Mouse (Mus musculus) heart, postnatal 10 days (tissue): ENCODE data around the gene Pkn1. TPM values are rescaled to one million over a fixed set of nuclear protein-coding genes. Genes with fewer than 3 reads are reported as not detected.
A peak's percentile ranks its signal among the peaks of the same experiment; 100 is the strongest.

ENCODE experiments used
- DNase-seq, 2 experiments: peaks; one replicate each; pipeline ENCODE4 v3.0.0; 2021
- intact Hi-C: fragments of 180-260 bp; cut with DNase I; formaldehyde crosslinking; loops from one replicate; pipeline ENCODE4 v1.15.1; 2025
- total RNA-seq, 2 experiments: library from RNA; stranded (reverse); gene quantifications; 2 replicates each; pipeline ENCODE4 v1.2.3; 2021

Gene Pkn1
- total RNA-seq, 2 experiments from 2014 or later, result 58.9 to 66.7 TPM

DNA sequence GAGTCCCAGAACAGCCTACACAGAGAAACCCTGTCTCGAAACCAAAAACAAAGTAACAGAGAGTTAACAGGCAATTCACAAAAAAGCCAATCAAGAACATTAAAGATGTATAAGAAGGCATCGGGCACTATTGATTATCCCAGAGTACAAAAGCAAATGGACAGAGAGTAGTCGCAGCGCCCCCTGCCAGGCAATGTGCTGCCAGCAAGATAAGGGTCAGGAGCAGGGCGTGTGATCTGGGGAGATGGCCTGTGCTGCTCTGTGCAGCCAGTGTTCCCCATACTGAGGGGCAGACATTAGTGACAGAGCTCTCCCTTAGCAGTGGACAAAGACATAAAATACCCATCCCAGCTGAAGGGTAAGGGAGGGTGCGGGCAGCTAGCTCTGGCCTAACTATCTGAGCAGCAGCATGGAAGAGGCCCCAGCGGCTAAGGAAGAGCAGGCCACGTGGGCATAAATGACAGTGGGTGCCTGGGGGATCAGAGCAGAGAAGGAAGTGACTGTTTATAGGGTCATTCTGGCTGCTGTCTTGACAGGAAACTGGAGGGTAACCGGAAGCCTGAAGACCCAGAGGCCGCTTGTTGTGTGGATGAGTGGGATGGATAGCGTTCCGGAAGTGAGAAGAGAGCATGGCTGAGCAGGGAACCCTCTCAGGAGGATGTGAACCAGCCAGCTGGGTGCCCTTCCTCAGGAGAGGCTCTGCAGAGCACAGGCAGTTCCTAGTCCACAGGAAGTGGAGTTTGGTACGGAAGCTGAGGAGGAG lies 42.3 kb downstream of the Pkn1 start:
- intact Hi-C loops, result no loop called here
- no peak for DNase-seq

DNA sequence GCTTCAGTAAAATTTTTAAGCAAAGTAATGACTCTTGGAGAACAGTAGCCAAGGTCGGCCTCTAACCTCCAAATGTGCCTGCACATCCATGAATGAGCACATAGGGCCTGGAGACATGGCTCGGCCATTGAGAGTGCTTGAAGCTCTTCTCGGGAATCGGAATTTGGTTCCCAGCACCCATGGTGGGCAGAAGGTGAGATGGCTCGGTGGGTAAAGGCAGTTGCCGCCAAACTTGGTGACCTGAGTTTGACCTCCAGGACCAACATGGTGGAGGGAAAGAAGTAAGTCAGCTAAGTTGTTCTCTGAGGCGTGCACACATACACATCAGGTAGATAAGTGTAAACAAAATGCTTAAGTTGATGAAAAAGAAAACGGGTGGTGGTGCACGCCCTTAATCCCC lies 42.9 kb downstream of the Pkn1 start:
- intact Hi-C loops, result no loop called here
- DNase-seq, result no peak

DNA sequence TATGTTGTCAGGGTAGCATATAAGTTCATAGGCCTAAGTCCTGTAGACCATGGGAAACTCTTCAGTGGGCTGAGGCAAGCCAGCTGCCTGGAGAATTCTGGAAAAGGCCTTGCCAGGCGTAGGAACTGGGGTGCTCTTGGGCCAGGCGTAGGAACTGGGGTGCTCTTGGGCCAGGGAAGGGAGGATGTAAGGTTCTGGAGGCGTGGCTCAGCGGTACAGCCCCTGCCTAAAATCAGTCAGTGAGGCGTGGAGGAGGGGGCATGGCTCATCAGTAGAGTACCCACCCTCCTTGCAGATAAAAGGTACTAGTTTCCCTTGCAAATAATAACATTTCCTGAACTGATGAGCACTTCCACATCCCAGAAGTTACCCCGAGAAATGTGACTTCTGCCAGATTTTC lies 44.3 kb downstream of the Pkn1 start:
- no peak for DNase-seq

DNA sequence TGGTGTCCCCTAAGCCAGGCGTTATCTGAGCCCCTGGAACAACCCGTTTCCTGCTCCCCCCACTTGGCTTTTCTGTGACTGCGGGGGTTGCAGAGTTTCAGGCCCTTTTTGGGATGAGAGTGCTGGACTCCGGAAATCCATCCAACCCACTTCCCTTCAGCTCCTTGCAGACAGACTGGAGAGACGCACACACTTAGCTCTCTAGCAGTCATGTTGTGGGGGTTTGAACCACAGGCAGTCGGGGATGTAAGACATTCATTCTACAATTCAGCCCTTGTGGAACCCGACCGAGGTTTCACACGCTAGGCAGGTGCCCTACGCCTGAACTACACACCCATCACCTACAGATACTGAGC lies 45.3 kb downstream of the Pkn1 start:
- no peak for DNase-seq
- intact Hi-C loops, result no loop called here

More for the DNA sequence above, 44.3 kb downstream of the Pkn1 start:
- intact Hi-C loops, result no loop called here

DNA sequence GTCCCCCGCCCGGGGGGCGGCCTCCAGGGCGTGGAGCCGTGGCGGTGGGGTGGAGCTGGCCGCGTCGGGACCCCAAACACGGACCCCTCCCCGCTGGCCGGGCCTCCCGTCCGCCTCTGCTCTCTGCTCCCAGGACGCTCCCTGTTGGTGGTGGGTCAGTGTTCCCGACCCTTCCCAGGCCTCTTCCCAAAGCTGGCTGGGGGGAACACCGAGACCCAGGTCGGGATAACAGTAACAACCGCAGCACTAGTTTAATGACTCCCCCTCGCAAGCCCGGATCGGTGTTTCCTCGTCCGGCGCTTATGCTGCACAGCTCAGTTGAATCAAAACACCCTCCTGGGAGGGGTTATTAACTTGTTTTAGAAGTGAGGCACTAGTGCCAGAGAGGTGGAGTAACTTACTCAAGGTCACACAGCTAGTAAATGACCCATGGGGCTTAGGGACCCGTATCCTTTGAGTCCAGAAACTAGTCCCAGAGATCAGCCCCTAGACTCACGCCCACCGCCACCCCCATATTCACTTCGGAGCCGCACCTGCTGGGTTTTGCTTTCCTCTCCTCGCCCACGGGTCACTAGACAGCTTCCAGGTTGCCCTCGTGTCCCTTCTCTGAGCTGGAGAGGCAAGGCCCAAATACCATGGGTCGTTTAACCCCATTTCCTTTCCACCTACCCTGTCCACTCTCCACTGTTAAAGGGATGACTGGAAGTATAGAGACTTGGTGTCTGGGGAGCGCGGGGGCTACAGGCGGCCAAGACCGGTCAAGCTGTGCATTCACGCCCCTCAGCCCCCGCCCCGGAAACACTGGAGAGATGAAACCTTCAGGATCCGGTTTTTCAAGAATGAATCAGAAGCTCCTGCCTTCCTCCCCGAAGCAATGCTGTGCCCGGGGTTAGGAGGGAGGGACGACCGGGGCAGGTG lies 46.0 kb downstream of the Pkn1 start:
- DNase-seq, result no peak
- intact Hi-C loops, result no loop called here

DNA sequence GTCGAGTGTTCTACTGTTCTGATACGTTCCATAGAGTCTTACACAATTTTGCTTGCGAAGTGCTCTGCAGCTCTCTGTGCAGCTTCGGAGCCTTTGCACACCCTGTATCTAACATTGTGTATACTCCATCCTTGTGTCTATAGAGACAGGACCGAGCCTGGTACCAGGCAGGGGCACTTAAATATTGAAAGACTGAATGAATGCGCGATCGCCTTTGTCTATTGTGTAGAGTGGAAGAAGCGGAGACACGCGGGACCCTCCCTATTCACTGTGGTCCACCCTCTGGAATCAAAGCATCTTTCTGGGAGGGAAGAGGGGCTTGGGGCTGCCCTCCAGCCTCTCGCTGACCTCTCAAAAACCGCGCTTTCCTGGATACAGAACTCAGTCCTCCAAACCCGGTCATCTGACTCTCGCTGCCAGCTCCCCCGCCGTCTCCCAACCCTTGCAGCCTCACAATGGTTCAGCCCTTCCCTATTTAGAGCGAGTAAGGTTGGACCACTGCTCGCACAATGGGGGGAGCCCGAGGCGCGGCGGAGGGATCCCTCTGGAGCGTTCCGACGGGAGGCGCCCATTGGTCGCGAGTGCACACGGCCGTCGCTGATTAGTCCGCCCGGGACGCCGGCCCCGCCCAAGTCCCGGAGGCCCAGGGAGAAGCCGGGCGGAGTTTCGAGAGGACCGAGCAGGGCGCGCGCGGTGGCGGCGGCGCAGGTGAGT lies 46.8 kb downstream of the Pkn1 start, which contains the start of gene Gipc1:
Gene Gipc1, plus strand, starts transcription at position 648 of the 714 bp plus-strand sequence.
- peak; percentile 97 for DNase-seq
- intact Hi-C loops, result no loop called here

DNA sequence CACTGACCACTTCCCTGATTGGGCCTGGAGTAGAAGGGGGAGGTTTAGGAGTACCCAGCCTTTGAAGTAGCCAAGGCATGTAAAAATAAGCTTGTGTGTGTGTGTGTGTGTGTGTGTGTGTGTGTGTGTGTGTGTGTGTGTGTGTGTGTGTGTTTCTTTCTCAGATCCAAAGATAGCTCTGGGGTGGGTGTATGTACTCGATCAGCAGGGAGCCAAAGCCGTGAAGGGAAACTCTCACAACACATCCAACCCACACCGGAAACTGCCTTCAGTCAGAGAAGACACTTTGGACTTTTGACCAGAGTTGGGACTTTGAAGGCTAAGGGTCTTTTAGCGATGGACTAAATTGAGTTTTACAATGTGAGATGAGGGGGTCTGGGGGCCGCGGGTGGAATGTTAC lies 49.3 kb downstream of the Pkn1 start:
- DNase-seq, result no peak
- intact Hi-C loops, result no loop called here

DNA sequence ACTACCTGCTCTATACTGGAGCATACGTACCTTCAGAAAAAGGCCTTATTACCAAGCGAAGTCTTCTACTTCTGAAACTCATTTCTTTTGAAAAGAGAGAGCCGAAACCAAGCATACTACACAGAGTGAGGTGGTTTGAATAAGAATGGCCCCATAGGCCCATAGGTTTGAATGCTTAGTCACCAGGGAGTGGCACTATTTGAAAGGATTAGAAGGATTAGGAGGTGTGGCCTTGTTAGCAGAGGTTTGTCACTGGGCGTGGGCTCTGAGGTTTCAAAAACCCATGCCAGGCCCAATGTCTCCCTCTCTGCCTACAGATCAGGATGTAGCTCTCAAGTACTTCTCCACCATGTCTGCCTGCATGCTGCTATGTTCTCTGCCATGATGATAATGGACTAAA lies 50.9 kb downstream of the Pkn1 start:
- DNase-seq, result no peak
- intact Hi-C loops, result no loop called here

DNA sequence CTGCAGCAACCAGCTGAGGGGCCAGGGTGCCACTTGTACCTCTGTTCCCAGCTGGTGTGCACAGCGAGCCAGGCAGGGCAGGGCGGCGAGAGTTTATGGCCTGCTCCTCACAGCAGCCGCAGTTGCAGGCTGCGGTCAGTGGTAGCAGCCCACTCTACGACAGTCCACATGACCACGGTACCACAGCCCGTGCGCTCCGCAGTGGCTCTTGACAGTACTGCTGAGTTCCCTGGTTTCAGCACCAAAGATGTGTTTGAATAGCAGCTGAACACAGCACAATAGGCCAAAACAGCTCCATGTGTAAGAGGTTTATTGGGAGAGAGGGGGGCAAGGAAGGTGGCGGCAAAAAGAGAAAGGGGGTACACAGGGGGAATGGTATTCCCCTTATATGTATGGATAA lies 51.5 kb downstream of the Pkn1 start:
- intact Hi-C loops, result no loop called here
- no peak for DNase-seq

DNA sequence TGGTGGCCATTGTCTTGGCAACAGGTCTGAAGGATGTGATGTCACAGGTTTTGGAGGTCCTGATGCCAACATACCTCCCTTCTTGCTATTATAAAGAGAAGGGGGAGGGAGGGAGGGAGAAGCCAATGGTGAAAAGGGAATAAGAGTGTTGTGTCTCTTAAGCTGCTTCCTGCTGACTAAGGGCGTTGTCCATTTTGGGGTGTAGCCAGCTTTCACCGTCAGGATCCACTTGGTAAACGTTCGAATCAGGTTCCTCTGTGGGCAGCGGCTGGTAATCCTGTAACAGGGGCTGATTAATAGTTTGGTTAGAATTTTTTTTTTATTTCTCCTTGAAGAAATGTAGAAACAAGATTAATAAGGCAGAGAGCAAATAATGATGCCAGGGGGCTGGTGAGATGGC lies 59.3 kb downstream of the Pkn1 start:
- intact Hi-C loops, result no loop called here
- DNase-seq, result no peak

DNA sequence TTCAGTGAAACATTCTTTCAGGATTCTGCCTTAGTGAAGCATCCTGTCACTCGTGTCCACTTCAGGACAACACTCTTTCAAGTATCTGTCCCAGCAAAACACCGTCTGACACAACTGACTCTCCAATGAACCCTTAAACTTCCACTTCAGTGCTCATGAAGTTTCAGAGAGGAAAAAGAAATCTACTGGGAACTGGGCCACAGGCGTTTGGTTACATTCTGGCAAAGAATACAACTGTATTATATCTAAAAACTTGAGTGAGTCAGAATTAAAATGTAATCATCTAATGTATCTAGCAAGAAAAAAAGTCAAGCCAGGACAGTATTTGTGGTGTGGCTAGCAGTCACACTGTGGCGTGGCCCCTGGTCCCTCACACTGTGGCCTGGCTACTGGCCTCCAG lies 60.1 kb downstream of the Pkn1 start:
- DNase-seq, result no peak
- intact Hi-C loops, result no loop called here

DNA sequence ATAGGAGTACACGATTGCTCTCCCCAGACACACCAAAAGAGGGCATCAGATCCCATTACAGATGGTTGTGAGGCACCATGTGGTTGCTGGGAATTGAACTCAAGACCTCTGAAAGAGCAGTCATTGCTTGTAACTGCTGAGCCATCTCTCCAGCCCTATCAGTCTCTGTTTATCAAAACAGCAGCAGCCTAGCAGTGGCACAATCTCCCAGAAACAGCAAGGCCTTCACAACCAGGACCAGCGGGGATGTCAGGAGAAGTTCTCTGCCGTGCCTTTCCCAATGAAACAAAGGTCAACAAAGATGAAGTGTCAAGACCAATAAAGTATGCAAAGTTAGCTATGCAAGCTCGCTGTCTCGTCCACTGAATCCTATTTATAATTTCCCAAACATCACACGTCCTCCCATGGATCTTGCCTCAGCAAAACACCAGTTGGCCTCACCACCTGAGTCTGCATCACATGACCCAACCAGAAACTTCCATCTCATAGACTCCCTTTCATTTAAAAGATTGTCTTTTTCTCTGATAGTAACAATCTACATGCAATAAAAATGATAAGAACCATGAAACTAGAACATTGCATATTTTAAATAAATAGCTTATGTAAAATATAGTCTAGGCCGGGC lies 66.8 kb downstream of the Pkn1 start:
- intact Hi-C loops, result no loop called here
- no peak for DNase-seq

DNA sequence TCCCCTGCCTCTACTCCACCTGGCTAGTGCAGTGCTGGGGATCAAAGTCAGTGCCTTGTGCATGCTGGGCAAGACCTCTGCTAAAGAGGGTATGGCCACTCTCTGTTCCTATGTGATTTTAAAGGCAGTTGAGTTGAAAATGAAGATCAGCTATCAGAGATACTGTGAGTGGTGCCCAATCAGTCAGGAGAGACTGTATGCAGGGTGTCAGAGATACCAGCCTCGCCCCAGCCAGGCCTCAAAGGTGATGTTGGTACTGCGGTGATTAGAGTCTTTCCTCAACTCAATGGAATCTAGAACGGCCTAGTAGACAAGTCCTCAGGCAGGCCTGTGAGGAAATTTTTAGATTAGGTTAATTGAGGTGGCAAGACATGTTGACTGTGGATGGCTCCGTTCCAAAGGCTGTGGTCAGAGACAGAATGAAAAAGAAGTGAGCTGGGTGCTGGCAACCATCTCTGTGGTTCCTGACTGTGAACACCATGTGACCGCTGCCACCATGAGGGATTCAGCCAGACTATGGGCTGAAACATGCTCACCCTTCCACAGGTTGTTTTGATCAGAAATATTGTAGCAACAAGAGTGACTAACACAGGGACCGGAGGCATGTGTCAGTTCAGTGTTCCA lies 73.2 kb downstream of the Pkn1 start:
- no peak for DNase-seq
- intact Hi-C loops, result no loop called here

DNA sequence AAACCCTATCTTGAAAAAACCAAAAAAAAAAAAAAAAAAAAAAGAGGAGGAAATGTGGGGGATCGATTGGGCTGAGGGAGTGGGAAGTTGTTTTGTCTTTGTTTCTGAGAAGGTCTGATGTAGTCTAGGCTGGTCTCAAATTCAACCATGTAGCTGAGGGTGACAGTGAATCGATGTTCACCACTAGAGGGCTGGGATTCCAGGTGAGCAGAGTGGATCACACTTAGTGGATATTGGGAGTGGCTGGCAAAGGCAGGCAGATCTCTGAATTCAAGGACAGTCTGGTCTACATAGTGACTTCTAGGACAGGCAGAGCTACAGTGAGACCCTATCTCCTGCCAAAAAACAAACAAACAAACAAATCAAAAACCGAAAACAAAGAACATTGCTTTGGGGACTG lies 74.2 kb downstream of the Pkn1 start:
- intact Hi-C loops, result loop anchor here (5.0 kb wide), 1 partner anchor 57 kb away; the partner anchor contains the start of gene Ndufb7
- DNase-seq, result peak; percentile 37 to 61

DNA sequence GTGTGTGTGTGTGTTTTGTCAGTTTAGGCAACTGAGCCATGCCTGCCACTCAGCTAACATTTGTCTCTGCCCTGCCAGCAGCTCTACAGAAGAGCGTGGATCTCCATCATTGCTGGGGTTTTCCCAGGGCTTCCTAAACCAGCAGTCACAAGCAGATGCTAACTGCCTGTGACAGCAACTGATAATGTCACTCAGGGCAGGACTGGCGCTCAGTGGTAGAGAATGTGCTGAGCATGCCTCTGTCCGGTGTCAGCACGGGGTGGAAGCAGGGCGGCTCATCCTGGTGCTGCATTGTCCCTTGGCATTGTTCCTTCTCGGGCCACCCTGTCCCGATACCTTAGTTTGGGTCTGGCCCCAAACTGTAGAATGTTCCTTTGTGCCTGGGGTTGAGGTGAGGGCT lies 75.4 kb downstream of the Pkn1 start:
- DNase-seq, result no peak
- intact Hi-C loops, result loop anchor here (5.0 kb wide), 1 partner anchor 56 kb away; the partner anchor contains the start of gene Ndufb7

DNA sequence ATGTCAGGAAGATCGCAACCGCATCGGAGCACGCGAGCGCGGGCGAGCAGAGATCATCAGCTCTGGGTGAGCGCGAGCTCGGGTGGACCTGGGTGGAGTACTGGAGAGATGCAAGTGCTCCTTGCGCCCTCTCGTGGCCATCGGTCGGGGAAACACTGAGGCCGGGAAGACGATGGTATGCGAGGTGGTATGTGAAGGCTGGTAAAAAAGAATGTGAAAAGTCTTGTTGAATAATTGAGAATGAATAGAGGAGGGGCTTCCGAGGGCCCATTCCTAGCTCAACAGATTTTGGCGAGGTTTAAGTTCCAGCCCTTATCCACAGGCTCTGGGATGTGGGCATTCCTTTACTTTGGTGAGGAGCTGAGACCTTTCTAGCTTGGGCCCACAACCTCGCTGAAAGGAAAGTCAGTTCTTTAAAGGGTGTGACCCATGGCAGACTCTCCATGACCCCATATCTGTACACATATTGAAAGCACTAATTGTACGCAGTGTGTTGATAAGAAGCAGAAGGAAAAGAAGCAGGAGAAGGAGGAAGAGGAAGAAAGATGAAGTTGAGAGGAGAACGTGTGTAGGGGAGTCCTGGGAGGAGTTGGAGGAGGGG lies 76.5 kb downstream of the Pkn1 start:
- intact Hi-C loops, result loop anchor here (5.0 kb wide), 1 partner anchor 55 kb away; the partner anchor contains the start of gene Ndufb7
- peak; percentile 85 to 92 for DNase-seq

DNA sequence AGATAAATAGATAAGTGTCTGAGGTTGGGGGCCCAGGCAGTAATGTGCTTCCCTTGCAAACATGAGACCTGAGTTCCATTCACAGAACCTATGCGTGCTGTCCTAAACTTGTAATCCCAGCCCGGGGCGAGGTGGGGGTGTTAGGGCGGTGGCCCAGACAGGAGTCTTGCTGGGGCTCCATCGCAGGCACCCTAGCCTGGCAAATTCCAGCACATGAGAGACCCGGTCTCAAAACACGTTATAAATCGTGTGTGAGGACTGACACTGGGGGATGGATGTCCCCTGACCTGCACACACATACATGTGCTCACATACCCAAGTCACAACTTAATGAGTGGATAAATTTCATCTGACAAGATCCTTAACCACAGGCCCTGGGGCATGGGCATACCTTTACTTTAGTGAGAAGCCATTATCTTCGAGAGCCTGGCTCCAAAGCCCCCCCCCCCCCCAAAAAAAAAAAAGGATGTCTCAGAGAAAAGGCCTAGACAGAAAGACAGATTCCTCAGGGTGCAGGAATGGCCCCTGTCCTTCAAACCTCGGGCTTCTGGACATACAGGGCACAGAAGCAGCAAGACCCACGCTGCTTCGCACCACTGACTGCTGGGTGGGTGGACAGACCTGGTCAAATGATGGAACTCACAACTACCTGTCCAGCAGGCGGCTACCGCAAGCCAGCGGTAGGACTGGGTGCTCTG lies 77.1 kb downstream of the Pkn1 start:
- DNase-seq, result no peak
- intact Hi-C loops, result loop anchor here (5.0 kb wide), 1 partner anchor 55 kb away; the partner anchor contains the start of gene Ndufb7

DNA sequence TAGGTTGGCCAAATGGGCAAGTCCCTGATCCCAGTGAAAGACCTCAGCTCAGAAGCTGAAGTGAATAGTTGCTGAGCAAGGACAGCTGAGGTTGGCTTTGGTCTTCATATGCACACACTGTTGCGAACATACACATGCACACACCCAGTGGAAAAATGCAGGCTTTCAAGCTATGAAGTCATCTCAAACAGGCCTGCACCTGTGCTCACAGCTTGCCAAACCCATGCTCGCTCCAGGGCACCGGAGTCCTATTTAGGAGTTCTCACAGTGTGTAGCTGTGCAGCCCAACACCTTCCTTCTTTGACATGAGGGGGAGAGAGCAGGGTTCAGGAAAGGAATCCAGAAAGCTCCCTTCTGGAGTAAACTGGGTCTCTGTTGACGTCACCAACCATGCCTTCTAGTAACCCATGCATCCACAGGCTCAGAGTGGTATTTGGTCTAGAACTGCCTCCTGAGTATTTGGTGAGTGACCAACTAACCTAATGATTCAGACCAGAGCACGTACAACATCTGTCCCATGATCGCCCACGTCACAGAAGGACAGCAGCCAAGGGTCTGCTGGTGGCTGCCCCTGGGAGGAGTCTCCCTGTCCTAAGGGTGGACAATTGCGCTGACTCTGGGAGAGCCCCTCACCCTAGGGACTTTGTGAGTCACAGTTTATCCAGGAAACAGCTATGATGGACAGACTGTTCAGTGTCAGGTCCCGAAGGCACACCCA lies 79.3 kb downstream of the Pkn1 start:
- intact Hi-C loops, result loop anchor here (5.0 kb wide), 1 partner anchor 52 kb away; the partner anchor contains the start of gene Ndufb7
- DNase-seq, result no peak
